Mouse (Mus musculus) MEL (cell line): ENCODE results near the gene Serpinb9. TPM values are rescaled to one million over a fixed set of nuclear protein-coding genes. Genes with fewer than 3 reads are reported as not detected.

Source experiments
- DNase-seq: peaks from one replicate; pipeline ENCODE4 v3.0.0; 2011; ENCODE audit warnings: low read depth, low spot score
- H3K27ac ChIP-seq: 2 replicates; pipeline ENCODE4 v1.5.1; 2012; ENCODE audit warnings: low read depth, mild to moderate bottlenecking, control low read depth, low read length, moderate library complexity; ENCODE audit not compliant: control insufficient read depth
- H3K27me3 ChIP-seq, 2 experiments: fragments of 150-350 bp in 1 of 2; sonication (generic) in 1 of 2; 2 replicates each; pipeline ENCODE4 v1.6.1; 2012; ENCODE audit warnings: low read length in 2 of 2, mild to moderate bottlenecking in 2 of 2, improper control_type of control experiment in 1 of 2, moderate library complexity in 1 of 2; ENCODE audit not compliant: insufficient read depth in 2 of 2, control insufficient read depth in 1 of 2
- H3K36me3 ChIP-seq, 2 experiments: 2 replicates each; pipeline ENCODE4 v1.6.1; 2012 to 2014; ENCODE audit warnings: low read length in 2 of 2, improper control_type of control experiment in 1 of 2, inconsistent platforms in 1 of 2, mild to moderate bottlenecking in 1 of 2; ENCODE audit not compliant: insufficient read depth in 2 of 2, control insufficient read depth in 1 of 2
- H3K4me1 ChIP-seq, 2 experiments: fragments of 150-350 bp in 1 of 2; sonication (generic) in 1 of 2; 2 replicates each; pipeline ENCODE4 v1.6.1; 2012; ENCODE audit warnings: low read length in 2 of 2, improper control_type of control experiment in 1 of 2, mild to moderate bottlenecking in 1 of 2; ENCODE audit not compliant: insufficient read depth in 2 of 2, control insufficient read depth in 1 of 2
- H3K4me3 ChIP-seq, 2 experiments: fragments of 150-350 bp in 1 of 2; sonication (generic) in 1 of 2; 2 replicates each; pipeline ENCODE4 v1.5.1; 2012; ENCODE audit warnings: low read depth in 2 of 2, low read length in 2 of 2, mild to moderate bottlenecking in 2 of 2, moderate library complexity in 2 of 2, control low read depth in 1 of 2, improper control_type of control experiment in 1 of 2; ENCODE audit not compliant: control insufficient read depth in 1 of 2, insufficient read depth in 1 of 2
- H3K79me2 ChIP-seq: 2 replicates; pipeline ENCODE4 v1.6.1; 2012; ENCODE audit warnings: mild to moderate bottlenecking, low read length, moderate library complexity; ENCODE audit not compliant: control insufficient read depth, poor library complexity, insufficient read depth
- H3K9ac ChIP-seq: 2 replicates; pipeline ENCODE4 v1.6.1; 2012; ENCODE audit warnings: low read depth, mild to moderate bottlenecking, control low read depth, low read length, moderate library complexity; ENCODE audit not compliant: control insufficient read depth, poor library complexity, severe bottlenecking
- H3K9me3 ChIP-seq: fragments of 150-350 bp; sonication (generic); replicated peaks from 2 replicates; pipeline ENCODE4 v1.6.1; 2012; ENCODE audit warnings: mild to moderate bottlenecking, low read length, improper control_type of control experiment, moderate library complexity; ENCODE audit not compliant: insufficient read depth
- BHLHE40 ChIP-seq: IDR thresholded peaks from 2 replicates; pipeline ENCODE4 v1.6.1; 2012; ENCODE audit warnings: low read depth, mild to moderate bottlenecking, inconsistent platforms, low read length, improper control_type of control experiment, borderline replicate concordance
- EP300 ChIP-seq, 2 experiments: IDR thresholded peaks; 2 replicates each; pipeline ENCODE4 v1.6.1; 2011; ENCODE audit warnings: improper control_type of control experiment in 2 of 2, low read length in 2 of 2, low read depth in 1 of 2, mild to moderate bottlenecking in 1 of 2
- ETS1 ChIP-seq: IDR thresholded peaks from 2 replicates; pipeline ENCODE4 v1.6.1; 2012; ENCODE audit warnings: low read depth, mild to moderate bottlenecking, inconsistent platforms, low read length, improper control_type of control experiment, moderate library complexity
- GABPA ChIP-seq: IDR thresholded peaks from 2 replicates; pipeline ENCODE4 v1.6.1; 2012; ENCODE audit warnings: low read depth, mild to moderate bottlenecking, inconsistent platforms, low read length, improper control_type of control experiment, moderate library complexity
- GATA1 ChIP-seq: IDR thresholded peaks from 2 replicates; pipeline ENCODE4 v1.6.1; 2011; ENCODE audit warnings: low read depth, low read length, improper control_type of control experiment
- MAX ChIP-seq: IDR thresholded peaks from 2 replicates; pipeline ENCODE4 v1.6.1; 2011; ENCODE audit warnings: low read length, improper control_type of control experiment
- MXI1 ChIP-seq: IDR thresholded peaks from 2 replicates; pipeline ENCODE4 v1.6.1; 2011; ENCODE audit warnings: mild to moderate bottlenecking, low read depth, low read length, improper control_type of control experiment
- POLR2A ChIP-seq, 2 experiments: IDR thresholded peaks; 2 replicates each; pipeline ENCODE4 v1.6.1; 2011 to 2012; ENCODE audit warnings: low read length in 2 of 2, mild to moderate bottlenecking in 2 of 2, control low read depth in 1 of 2, improper control_type of control experiment in 1 of 2, low read depth in 1 of 2, moderate library complexity in 1 of 2; ENCODE audit not compliant: control insufficient read depth in 1 of 2, insufficient read depth in 1 of 2, poor library complexity in 1 of 2
- POLR2AphosphoS2 ChIP-seq: IDR thresholded peaks from 2 replicates; pipeline ENCODE4 v1.6.1; 2011; ENCODE audit warnings: low read length, improper control_type of control experiment
- POLR2AphosphoS5 ChIP-seq: IDR thresholded peaks from 2 replicates; pipeline ENCODE4 v1.6.1; 2012; ENCODE audit warnings: low read depth, borderline replicate concordance, mild to moderate bottlenecking, inconsistent platforms, low read length, moderate library complexity, mixed read lengths
- RAD21 ChIP-seq: IDR thresholded peaks from 2 replicates; pipeline ENCODE4 v1.6.1; 2011; ENCODE audit warnings: mild to moderate bottlenecking, low read depth, low read length, improper control_type of control experiment
- TAL1 ChIP-seq: IDR thresholded peaks from 2 replicates; pipeline ENCODE4 v1.6.1; 2012; ENCODE audit warnings: mild to moderate bottlenecking, inconsistent platforms, low read length, moderate library complexity, mixed read lengths
- UBTF ChIP-seq: IDR thresholded peaks from 2 replicates; pipeline ENCODE4 v1.6.1; 2012; ENCODE audit warnings: low read depth, mild to moderate bottlenecking, inconsistent platforms, low read length, improper control_type of control experiment, moderate library complexity, borderline replicate concordance; ENCODE audit not compliant: insufficient read depth
- USF1 ChIP-seq: IDR thresholded peaks from 2 replicates; pipeline ENCODE4 v1.6.1; 2014; ENCODE audit warnings: low read depth, mild to moderate bottlenecking, inconsistent platforms, low read length, improper control_type of control experiment, moderate library complexity
- USF2 ChIP-seq, 2 experiments: IDR thresholded peaks; 2 replicates each; pipeline ENCODE4 v1.6.1; 2011 to 2012; ENCODE audit warnings: improper control_type of control experiment in 2 of 2, low read length in 2 of 2, borderline replicate concordance in 1 of 2, inconsistent platforms in 1 of 2, low read depth in 1 of 2, mild to moderate bottlenecking in 1 of 2; ENCODE audit not compliant: insufficient read depth in 1 of 2
- ZC3H11A ChIP-seq: IDR thresholded peaks from 2 replicates; pipeline ENCODE4 v1.6.1; 2012; ENCODE audit warnings: low read depth, mild to moderate bottlenecking, inconsistent platforms, low read length, improper control_type of control experiment
- ZMIZ1 ChIP-seq: IDR thresholded peaks from 2 replicates; pipeline ENCODE4 v1.6.1; 2012; ENCODE audit warnings: low read depth, mild to moderate bottlenecking, inconsistent platforms, low read length, improper control_type of control experiment, moderate library complexity
- polyA plus RNA-seq, 2 experiments: library from polyadenylated mRNA; stranded (reverse) in 1 of 2; unstranded in 1 of 2; fragments of >175 nt in 1 of 2; fragments of >200 nt in 1 of 2; gene quantifications; 2 replicates each; pipeline versions ENCODE4 v1.2.1 to v1.2.4; 2012; ENCODE audit warnings: low replicate concordance in 2 of 2, low read depth in 1 of 2; ENCODE audit not compliant: insufficient read length in 2 of 2, insufficient read depth in 1 of 2, missing spikeins in 1 of 2
- total RNA-seq: library from RNA; depleted of rRNA; stranded (reverse); fragments of 300-350 nt; gene quantifications from 2 replicates; pipeline ENCODE4 v1.2.3, GENCODE M21; 2012

Gene Serpinb9
- total and polyA plus RNA-seq, 3 experiments, result 1.6 to 2.9 TPM; not detected in 1

GRCm38 (mm10) chr13:33012395-33012794 lies 9.3 kb downstream of the Serpinb9 start:
- H3K4me1 ChIP-seq, result no peaks in the 10 kb centered on the region
- TF ChIP-seq BHLHE40, result no peak
- TF ChIP-seq, all 39 proteins: peak for 0
- Histone ChIP-seq H3K36me3 (no peaks in the 10 kb centered on the region), H3K9ac (no peak overlapping the region), H3K4me3 (no peak overlapping the region), H3K9me3 (no peaks in the 10 kb centered on the region), H3K79me2 (no peaks in the 10 kb centered on the region), H3K27me3 (no peaks in the 10 kb centered on the region), H3K27ac (no peak overlapping the region)
- DNase-seq, result no peak

DNA sequence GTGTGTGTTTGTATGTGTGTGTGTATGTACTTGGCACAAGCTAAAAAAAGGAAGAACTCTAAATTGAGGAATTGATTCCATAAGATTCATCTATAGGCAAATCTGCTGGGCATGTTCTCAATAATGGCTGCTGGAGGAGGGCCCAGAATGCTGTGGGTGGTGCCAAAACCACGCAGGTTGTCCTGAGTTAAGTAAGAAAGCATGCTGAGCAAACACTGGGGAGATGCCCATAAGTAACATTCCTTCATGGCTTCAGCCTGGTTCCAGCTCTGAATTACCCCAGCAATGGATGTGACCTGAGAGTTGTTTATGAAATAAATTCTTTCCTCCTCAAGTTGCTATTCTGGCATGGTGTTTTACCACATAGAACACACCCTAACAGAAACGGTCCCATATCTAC lies 10.2 kb downstream of the Serpinb9 start:
- Histone ChIP-seq H3K27ac (no peak overlapping the region), H3K27me3 (no peaks in the 10 kb centered on the region), H3K79me2 (no peaks in the 10 kb centered on the region), H3K36me3 (no peaks in the 10 kb centered on the region)
- no peak for DNase-seq
- no peak for TF ChIP-seq MAX
- TF ChIP-seq GABPA, result no peak
- no peak for TF ChIP-seq POLR2AphosphoS5
- TF ChIP-seq ETS1, result no peak
- TF ChIP-seq USF2 (IDR thresholded peaks at IDR 0.05; ENCODE audit: borderline replicate concordance in 1 of 2, insufficient read depth in 1 of 2, low read depth in 1 of 2, low read length in 2 of 2), result no peak
- no peak for TF ChIP-seq ZMIZ1
- TF ChIP-seq POLR2AphosphoS2, result no peak
- TF ChIP-seq RAD21, result no peak
- TF ChIP-seq EP300 (IDR thresholded peaks at IDR 0.05; ENCODE audit: low read depth in 1 of 2, low read length in 2 of 2), result no peak
- no peak for TF ChIP-seq ZC3H11A
- no peak for TF ChIP-seq MXI1
- no peak for TF ChIP-seq USF1
- TF ChIP-seq GATA1, result no peak
- no peak for TF ChIP-seq TAL1
- no peak for TF ChIP-seq POLR2A (IDR thresholded peaks at IDR 0.05; ENCODE audit: control insufficient read depth in 1 of 2, insufficient read depth in 1 of 2, low read depth in 1 of 2, low read length in 2 of 2, poor library complexity in 1 of 2)
- no peak for TF ChIP-seq UBTF
- TF ChIP-seq, all 39 proteins: peak for 0
- Histone ChIP-seq H3K4me3 (no peak overlapping the region), H3K4me1 (no peaks in the 10 kb centered on the region), H3K9me3 (no peaks in the 10 kb centered on the region), H3K9ac (no peak overlapping the region)
